Mouse (Mus musculus): ENCODE measurements around the gene Ankrd28. TPM values are rescaled to one million over a fixed set of nuclear protein-coding genes. Genes with fewer than 3 reads are reported as not detected.
"Not testable (repeated sequence)": the region's sequence is repeated elsewhere in the genome, so short reads cannot be mapped to it uniquely, and the experiment has no call there.

Gene Ankrd28
- total RNA-seq, 2 experiments from 2014 or later: 14.3 to 15.4 TPM

DNA sequence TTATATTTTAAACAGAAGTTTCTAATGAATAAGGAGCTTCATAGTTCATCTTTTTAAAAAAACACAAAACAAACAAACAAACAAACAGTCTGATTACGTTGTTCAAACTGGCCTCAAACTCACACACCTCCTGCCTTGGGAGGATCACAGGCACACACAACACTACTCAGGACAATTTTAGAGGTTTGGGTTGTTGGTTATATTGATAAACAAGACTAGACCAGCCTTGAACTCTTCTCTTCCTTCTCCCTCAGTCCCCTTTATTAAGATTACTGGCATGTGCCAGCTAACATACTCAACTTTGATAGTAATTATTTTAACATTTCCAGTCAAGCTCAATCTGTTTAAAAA, 35.7 kb downstream of the Ankrd28 start:
- no peak for DNase-seq (ENCODE audit: low spot score in 2 of 2)

GRCm38 (mm10) chr14:31793979-31794775, 36.3 kb downstream of the Ankrd28 start:
- no peak for DNase-seq (ENCODE audit: low spot score in 2 of 2)

DNA sequence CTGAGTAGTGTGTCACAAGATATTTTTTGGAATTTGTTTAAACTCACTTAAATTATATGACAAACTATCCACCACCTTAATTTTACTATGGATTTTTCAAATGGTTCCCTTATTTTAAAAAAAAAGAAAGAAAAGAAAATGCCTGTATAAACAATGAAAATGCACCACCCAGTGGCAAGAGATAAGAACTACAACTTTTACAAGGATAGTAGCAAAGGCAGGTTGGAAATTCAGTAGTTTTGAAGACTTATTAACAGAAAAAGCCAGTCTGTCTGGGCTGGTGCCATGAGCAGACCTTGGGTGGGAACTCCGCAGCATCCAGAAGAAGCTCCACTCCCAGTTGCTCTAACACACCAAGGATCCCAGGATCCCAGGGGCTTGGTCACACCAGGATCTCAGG, 39.7 kb downstream of the Ankrd28 start:
- no peak for DNase-seq (ENCODE audit: low spot score in 2 of 2)

GRCm38 (mm10) chr14:31786906-31787305, 43.5 kb downstream of the Ankrd28 start:
- no peak for DNase-seq (ENCODE audit: low spot score in 2 of 2)

DNA sequence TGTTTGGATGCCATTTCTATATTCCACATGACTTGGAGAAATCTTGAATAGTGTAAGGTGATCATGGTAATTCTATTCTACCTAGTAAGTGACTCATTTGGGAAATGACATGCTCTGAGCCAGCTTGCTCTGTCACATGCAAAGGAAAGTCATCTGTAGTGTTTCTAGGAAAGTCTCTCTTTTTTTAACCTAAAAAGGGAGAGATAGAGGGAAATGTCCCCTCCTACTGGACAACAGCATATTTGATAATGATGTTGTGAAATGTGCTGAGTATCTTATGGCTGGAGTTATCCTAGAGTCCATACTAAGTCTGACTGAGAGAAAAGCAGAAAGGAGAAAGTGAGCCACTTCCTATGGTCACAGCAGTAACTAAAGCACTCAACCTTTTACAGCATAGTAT, 44.8 kb downstream of the Ankrd28 start:
- no peak for DNase-seq (ENCODE audit: low spot score in 2 of 2)

DNA sequence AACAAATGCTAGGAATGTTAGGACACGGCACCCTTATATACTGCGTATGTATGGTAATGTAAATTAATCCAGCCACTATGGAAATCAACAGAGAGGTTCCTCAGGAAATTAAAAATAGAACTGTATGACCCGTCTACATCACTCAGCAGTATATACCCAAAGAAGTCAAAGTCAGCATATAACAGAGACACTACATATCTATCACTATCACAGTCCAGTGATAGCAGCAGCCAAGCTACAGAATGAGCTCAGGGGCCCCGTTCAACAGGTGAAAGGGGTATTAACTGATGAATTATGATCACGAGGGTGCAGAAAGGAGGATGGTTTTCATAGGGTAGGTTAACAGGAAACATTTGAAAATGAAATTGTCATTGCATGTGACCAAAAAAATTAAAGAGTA, 45.5 kb downstream of the Ankrd28 start:
- DNase-seq (ENCODE audit: low spot score in 2 of 2): no peak

GRCm38 (mm10) chr14:31781309-31782049, 49.0 kb downstream of the Ankrd28 start:
- DNase-seq (ENCODE audit: low spot score in 2 of 2): peak; percentile 30 to 37

DNA sequence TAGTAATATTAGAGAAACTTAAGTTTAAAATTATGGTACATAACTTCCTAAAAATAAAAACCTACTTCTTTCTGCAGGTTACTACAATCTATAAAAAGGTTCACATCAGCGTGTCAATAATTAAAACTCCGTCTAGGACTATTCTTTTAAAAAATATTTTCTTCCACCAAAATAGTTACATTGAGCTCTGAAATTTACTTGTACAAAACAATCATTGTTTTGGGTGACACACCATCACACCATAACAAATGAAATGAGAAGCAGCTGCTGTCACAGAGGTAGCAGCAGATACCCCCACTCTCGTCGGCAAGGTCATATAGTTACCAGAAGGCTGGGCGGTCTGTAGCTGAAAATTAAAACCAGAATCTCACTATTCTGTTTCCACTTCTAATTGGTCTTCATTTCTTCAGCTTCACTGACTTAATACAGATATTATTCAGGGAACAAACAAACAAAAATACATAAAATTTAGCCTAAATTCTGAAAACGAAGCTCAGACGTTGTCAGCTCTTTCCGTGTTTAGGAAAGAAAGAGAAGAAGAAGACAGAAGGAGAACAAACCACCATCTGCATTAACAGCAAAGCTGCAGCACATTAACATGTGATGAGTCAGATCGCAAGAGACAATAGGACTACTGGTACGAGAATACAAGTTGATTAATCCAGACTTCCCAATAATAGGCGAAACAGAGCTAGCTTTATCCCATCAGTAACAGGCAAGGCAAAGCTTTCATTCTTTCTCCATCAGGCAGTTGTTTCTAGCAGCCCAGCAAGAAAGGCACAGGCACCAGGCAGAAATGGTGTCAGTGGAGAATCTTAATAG, 49.8 kb downstream of the Ankrd28 start:
- no peak for DNase-seq (ENCODE audit: low spot score in 2 of 2)

DNA sequence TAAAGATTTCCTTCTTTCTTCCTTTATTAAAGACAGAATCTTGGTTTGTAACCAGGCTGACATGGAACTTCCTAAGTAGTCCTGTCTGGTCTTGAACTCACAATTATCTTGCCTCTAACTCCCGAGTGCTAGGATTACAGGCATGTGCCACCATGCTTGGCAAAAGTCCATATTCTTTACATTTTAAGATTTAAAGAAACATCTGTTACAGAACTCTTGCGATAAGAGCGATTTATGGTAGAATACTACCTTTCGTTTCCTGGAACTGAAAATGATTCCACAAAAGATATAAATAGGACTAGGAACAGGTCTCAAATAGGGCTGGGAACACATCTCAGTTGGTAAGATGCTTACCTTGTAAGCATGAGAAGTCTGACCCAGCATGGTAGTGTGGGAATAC, 56.9 kb downstream of the Ankrd28 start:
- no peak for DNase-seq (ENCODE audit: low spot score in 2 of 2)

DNA sequence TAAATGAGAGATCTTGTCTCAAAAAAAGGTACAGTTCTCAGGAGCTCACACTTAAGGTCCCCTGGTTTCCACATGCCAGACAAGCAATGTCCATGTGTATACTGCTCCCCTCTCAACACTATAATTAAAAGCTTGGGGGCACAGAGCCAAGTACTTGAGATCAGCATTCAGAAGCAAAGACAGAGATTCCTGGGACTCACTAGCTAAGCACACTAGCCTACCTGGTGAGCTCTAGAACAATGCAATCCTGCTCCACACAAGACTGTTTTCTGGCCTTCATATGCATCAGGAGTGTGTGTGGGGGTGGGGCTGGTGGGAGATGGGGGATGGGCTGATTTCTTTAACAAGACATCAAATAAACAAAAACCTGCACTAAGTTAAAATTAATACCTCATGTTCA, 58.2 kb downstream of the Ankrd28 start:
- no peak for DNase-seq (ENCODE audit: low spot score in 2 of 2)

DNA sequence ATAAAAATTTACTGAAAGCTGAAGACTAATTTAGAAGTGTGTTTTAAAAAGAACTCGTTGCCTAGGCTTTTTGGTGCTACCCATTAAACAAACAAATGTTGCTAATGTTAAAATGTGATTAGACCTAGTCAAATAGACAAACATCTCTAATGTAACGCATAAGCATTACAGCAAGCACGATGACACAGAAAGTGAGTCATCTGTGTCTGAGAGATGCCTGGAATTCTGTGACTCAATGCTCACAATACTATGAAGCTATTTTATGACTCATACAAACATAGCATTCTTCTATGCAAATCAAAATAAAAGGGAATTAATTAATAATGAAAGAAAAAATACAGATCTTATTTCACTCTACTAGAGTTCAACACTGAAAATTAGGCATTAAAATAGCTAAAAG, 61.9 kb downstream of the Ankrd28 start:
- DNase-seq (ENCODE audit: low spot score in 2 of 2): no peak

- DNase-seq (ENCODE audit: low spot score in 2 of 2): no peak
These were observed 66.4 kb downstream of the Ankrd28 start for GRCm38 (mm10) chr14:31764083-31764482.

DNA sequence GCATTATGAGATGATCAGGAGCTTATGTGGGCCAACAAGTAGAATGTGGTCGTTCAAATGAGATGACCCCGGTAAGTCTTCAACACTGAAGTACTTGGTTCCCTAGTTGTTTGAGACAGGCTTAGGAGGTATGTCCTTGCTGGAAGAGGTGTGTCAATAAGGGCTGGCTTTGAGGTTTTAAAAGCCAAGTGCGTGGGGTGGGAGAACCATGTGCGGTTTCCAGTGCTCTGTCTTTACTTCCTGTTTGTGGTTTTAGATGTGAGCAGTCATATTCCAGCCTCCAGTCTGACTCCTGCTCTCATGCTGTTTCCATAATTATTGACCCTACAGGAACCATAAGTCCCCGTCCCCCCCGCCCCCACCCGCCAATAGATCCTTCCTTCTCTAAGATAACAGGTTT, 68.7 kb downstream of the Ankrd28 start:
- DNase-seq (ENCODE audit: low spot score in 2 of 2): no peak

DNA sequence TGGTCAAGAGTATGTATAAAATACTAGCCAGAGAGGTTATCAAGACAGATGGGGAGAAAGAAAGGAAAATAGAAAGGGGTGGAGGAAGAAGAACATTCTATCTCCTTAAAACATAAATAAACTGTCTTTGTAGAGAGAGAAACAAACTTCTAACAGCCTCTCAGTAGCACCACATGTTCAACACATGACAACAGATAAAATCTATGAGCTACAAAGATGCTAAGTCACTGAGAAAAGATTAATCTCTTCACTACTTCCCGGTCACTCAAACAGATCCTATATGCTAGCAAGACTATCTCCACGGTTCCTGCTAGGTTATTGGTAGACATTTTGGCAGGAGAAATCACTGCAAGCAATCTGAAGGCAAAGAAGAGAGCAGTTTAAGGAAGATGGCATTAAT, 71.3 kb downstream of the Ankrd28 start:
- DNase-seq (ENCODE audit: low spot score in 2 of 2): no peak

DNA sequence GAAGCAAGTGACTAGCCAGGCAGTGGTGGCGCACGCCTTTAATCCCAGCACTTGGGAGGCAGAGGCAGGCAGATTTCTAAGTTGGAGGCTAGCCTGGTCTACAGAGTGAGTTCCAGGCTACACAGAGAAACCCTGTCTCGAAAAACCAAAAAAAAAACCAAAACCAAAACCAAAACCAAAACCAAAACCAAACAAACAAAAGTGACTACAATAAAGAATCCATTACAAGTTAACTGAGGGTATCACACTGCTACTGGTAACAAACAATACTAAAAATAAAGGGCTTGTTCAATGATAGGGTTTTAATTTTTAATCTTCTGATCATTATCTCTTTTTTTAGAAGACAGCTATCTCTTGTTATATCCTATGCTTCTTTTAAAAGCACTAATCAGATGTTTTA, 72.0 kb downstream of the Ankrd28 start:
- DNase-seq (ENCODE audit: low spot score in 2 of 2): not testable (repeated sequence)

DNA sequence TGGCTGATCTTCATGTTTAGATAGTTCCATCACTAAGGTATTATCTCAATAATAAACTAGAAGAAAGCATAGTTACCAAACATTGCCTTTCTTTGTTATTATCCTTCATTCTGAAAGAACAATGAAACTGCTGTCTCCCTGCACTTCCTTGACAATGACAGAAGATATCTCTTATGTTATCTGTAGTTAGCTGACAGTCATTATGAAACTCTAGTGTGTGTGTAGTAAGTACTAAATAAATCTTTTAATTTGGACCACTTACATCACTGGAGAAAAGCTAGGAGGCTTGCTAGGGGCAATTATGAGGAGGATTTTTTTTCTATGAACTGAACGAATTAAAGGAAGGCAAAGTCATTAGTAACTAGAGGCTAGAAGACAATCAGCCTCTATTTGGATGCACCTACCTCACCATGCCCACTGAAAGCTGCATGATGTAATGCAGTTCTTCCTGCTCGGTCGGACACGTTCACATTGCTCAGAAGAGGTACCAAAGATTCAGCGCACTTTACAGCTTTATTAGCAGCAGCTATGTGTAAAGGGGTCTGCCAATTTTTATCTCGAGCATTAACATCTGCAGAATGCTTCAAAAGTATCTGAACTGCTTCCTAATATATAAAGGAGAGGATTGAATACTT, 82.1 kb downstream of the Ankrd28 start:
- DNase-seq (ENCODE audit: low spot score in 2 of 2): no peak

DNA sequence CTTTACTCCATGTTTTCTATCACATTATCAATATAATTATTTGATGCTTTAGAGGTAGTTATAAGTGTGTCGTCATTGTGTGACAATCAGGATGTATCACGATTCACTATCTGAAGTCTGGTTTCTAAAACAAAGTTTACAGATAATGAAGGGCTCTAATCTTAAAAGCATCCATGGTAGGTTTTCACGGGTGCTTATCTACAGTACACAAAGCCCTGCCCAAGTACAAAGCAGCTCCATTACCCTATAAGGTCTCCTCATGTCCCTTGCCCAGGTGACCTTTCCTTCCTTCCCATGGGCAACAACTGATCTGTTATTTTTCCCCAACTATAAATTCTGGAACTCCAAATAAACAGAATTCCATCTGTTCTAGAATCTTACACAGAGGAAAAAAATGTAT, 87.9 kb downstream of the Ankrd28 start:
- no peak for DNase-seq (ENCODE audit: low spot score in 2 of 2)

- DNase-seq (ENCODE audit: low spot score in 2 of 2): no peak
These were observed 95.6 kb downstream of the Ankrd28 start for GRCm38 (mm10) chr14:31734811-31735210.

- DNase-seq (ENCODE audit: low spot score in 2 of 2): no peak
These were observed 102.9 kb downstream of the Ankrd28 start for GRCm38 (mm10) chr14:31727522-31727921.

DNA sequence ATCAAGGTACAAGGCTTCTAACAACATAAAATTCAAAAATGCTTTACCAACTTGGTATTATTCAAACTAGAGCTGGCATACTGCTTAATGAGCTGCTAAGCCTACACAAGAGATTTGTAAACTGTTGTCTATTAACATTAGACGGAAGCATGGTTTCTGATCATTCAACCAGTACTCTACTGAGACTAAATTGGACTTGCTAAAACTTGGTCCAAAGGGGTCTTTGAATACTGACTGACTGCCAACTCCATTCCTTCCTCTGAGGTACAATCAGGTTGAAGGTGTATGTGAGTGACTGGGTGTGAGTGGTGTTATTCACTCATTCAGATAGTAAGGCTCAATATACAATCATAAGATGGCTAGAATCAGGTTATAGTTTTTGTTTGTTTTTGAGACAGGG, 107.7 kb downstream of the Ankrd28 start:
- no peak for DNase-seq (ENCODE audit: low spot score in 2 of 2)

DNA sequence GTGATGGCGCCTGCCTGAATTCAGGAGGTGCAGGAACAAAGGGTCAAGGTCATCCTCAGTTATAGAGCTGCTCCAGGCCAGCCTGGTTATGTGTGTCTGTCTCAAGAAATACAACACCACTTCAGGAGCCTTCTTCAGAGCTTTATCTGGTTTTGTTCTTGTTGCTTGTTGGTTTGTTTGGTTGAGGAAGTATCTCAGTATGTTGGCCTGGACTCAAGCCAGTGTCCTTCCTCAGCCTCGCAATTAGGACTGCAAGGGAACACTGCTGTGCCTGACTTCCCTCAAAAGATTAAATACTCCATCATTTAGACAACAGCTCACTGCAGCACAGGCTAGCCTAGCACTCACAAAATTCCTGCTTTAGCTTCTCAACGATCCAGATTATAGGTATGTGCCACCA, 109.2 kb downstream of the Ankrd28 start:
- no peak for DNase-seq (ENCODE audit: low spot score in 2 of 2)

Measured in adrenal gland, adult 18-20 months (tissue).